Mouse (Mus musculus): ENCODE results near the gene Ddx1. TPM values are rescaled to one million over a fixed set of nuclear protein-coding genes. Genes with fewer than 3 reads are reported as not detected.

Ddx1 gene
- polyA plus RNA-seq, 1 experiment from 2014 or later: 129 TPM

DNA sequence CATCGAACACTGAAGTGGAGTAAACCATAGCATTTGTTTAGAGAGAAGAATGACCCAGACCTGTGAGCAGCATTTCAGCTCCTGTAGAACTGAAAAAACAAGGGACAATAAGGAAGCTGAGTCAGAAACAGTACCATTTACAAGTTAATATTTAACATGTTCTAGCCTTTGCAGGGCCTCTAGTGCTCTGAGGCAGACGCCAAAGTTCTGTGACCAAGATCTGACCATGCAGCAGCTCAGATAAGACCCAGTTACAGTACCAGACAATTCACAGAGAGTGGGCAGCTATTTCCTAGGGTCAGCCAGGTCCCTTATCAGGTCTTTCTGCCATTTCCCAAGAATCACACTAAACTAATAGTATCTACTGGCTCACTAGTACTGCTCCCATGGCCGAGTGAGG, 31.4 kb downstream of the Ddx1 start:
- no peak overlapping the region for H3K9ac ChIP-seq (replicated peaks)
- no peak overlapping the region for H3K27ac ChIP-seq
- no peak overlapping the region for H3K4me3 ChIP-seq (replicated peaks)
- ATAC-seq: no peak
- no peaks in the 10 kb centered on the region for H3K27me3 ChIP-seq
- H3K4me1 ChIP-seq (replicated peaks): peaks cover 5% of the 10 kb centered on the region
- WGBS: 87% methylated on average over 3 of the region's 3 CpGs
- H3K36me3 ChIP-seq: peaks cover 39% of the 10 kb centered on the region
- H3K9me3 ChIP-seq: no peaks in the 10 kb centered on the region
- no peak overlapping the region for H3K4me2 ChIP-seq (replicated peaks)

DNA sequence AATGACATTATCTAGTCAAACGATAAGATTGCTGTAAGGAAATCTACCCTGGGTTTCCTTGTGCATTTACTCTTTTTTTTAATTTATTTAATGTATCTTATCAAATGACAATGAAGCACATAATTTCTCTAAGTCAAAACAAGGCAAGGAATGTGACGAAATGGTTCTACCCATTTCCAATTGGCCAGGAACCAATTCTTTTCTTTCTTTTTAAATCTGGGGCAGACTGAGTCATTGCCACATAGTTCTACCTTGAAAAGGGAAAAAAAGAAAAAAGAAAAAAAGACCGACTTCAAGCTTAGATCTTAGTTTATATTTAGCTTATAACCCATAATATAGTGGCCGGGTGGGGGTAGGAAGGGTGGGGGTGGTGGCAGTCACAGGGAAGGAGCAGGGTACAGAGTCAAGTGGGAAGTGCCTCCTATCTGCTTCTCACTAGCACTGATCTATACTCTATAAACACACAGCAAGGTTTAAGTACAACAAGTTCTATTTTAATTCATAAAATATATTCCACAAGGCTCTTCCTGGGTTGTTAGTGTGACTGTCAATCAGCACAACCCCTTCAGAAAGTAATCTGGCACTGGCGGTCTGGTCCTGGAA, 32.4 kb downstream of the Ddx1 start:
- Histone ChIP-seq H3K36me3 (peaks cover 39% of the 10 kb centered on the region), H3K9me3 (no peaks in the 10 kb centered on the region), H3K4me1 (replicated peaks) (peaks cover 5% of the 10 kb centered on the region), H3K4me2 (replicated peaks) (no peak overlapping the region), H3K9ac (replicated peaks) (no peak overlapping the region), H3K27ac (no peak overlapping the region), H3K27me3 (no peaks in the 10 kb centered on the region), H3K4me3 (replicated peaks) (no peak overlapping the region)
- ATAC-seq: no peak
- 76% methylated on average over 5 of the region's 5 CpGs for WGBS

DNA sequence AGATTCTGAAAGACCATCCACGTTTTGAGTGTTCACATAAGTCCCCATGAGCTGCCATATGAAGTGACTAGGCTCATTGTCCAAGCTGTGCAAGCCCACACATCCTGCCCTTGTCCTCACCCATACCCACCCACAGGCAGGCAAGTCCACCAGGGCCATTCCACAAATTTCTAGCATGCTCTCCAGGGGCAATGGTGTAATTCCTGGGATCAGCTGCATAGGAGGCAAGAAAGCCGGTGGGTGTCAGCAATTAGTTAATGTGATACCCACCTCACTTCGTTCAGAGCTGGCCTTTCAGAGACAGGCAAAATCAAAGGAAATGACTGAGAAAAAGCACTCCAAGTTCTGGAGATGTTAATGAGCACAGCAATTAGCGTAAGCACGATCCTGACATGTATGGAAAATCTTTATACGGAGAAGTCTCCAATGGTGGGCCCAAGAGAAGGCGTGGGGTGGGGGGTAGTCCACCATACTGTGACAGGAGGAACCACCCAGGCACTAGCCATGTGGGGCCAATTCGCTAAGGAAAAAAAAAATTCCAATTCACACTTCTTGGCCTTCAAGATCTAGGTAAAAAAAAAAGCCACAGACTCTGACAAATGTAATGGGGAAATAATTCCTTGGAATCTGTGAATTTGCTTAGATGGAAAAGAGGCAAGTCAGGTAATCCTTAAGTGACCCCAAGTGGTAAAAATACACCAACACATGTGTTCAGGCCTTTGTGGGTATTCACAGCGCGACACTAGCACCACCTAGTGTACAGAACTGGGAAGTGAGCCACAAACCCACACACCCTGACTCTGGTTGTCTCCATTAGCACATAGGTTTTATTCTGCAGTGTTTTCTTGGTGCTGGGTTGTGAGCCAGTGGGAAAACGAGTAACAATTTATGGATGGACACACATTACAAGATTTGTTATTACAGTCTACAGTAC, 34.4 kb downstream of the Ddx1 start:
- WGBS: 34% methylated on average over 11 of the region's 11 CpGs
- no peak overlapping the region for H3K4me2 ChIP-seq (replicated peaks)
- peaks cover 5% of the 10 kb centered on the region for H3K4me1 ChIP-seq (replicated peaks)
- no peak overlapping the region for H3K9ac ChIP-seq (replicated peaks)
- peaks cover 28% of the 10 kb centered on the region for H3K36me3 ChIP-seq
- H3K4me3 ChIP-seq (replicated peaks): no peak overlapping the region
- H3K27ac ChIP-seq: no peak overlapping the region
- peak; percentile 94 for ATAC-seq
- H3K9me3 ChIP-seq: no peaks in the 10 kb centered on the region
- H3K27me3 ChIP-seq: no peaks in the 10 kb centered on the region

DNA sequence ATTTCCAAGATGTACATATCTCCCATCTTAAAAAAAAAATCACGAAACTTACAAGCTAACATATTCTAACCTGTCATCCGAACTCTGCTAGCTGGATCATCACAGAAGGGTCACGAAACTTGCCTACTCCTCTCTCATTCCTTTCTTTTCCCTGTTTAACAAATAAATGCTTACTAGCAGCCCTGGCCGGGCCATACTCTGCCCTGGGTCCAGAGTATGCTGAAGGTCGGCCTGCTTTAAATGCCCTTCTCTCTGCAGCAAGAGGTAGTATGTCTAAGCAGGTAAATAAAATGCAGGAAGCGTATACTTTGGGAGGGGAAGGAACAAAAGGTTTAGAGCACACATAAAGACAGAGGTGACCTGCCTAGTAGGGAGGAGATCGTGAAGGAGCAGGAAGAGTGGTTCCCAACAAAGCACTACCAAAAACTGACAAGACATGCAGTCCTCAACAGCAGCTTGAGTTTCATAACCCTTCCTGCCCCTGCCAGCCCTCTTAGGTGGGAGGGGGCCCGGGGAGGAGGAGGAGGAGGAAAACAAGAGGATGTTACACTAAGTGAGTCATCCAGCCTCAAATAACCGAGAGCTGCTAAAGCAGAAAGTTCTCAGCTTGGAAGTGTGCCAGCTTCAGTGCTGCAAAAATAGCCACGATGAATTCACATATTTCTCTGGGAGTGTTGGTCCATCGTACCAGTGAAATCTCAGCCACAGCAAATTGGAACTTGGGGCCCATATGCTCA, 37.1 kb downstream of the Ddx1 start:
- peaks cover 14% of the 10 kb centered on the region for H3K4me1 ChIP-seq (replicated peaks)
- 76% methylated on average over 11 of the region's 11 CpGs for WGBS
- H3K4me3 ChIP-seq (replicated peaks): no peak overlapping the region
- ATAC-seq: no peak
- no peak overlapping the region for H3K27ac ChIP-seq
- no peaks in the 10 kb centered on the region for H3K9me3 ChIP-seq
- H3K36me3 ChIP-seq: peaks cover under 1% of the 10 kb centered on the region; the same call in 1 of the 2 replicates
- H3K9ac ChIP-seq (replicated peaks): no peak overlapping the region
- H3K27me3 ChIP-seq: peaks cover 8% of the 10 kb centered on the region; the same call in 1 of the 2 replicates
- H3K4me2 ChIP-seq (replicated peaks): no peak overlapping the region

DNA sequence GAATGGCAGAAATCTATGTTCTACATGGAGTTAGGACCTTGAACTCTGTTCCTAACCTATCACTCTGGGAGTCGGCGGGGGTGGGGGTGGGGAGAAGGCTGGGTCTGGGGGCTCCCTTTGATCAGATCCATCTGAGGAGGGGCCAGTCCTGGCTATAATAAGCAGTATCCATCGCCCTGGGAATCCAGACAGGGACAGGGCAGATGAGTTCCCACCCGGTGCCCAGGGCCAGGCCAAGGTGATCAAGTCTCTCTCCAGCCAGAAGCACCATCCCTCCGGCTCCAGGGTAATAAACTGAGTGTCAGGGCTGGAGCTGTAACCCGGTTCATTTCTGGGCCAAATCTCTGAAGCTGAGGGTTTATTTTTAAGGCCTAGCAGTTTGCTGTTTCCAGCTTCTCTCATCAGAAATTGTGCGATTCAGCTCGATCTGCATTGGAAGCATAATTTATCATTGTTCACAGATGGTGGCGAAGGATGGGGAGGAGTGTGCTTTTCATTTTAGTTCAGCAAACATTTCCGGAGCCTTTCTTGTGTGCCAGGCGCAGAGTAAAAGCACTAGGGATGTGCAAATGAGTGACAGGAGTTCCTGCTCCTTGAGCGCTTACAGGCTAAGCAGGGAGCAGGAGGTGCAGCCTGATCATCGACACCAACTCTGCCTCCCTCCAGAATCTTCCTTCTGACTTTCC, 39.2 kb downstream of the Ddx1 start:
- H3K27ac ChIP-seq: no peak overlapping the region
- no peak overlapping the region for H3K4me2 ChIP-seq (replicated peaks)

DNA sequence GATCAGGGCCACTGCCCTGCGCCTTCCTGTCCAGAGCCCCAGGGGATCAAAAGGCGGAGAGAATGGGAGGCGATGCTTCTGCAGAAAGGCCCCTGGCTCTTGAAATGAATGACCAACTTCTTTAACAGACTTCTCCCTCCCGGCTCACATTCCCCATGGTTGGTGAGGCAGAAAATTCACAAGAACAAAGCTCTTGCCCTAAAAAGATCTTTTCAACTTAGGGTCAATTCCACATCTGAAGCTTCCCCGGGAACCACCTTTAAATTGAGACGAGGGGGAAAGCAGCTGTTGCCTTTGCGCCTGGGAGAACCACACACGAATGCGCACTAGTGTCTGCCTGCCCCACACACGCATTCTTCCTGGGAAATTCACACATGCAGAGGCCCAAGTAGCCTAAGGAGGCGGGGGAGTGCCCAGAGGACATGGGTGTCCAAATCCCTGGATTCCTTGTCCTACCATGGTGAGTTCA, 40.0 kb downstream of the Ddx1 start:
- Histone ChIP-seq H3K4me3 (replicated peaks) (no peak overlapping the region), H3K27ac (no peak overlapping the region), H3K36me3 (no peaks in the 10 kb centered on the region), H3K4me2 (replicated peaks) (no peak overlapping the region), H3K9me3 (no peaks in the 10 kb centered on the region), H3K9ac (replicated peaks) (no peak overlapping the region), H3K4me1 (replicated peaks) (peaks cover 9% of the 10 kb centered on the region; the same call in 1 of the 2 replicates), H3K27me3 (peaks cover 8% of the 10 kb centered on the region; the same call in 1 of the 2 replicates)
- ATAC-seq: 0 out of 2 replicates have a peak, but pooled peaks have one; percentile 27
- WGBS: 6% methylated on average over 11 of the region's 11 CpGs

More for the DNA sequence above, 39.2 kb downstream of the Ddx1 start:
- peaks cover 8% of the 10 kb centered on the region; the same call in 1 of the 2 replicates for H3K27me3 ChIP-seq
- no peak overlapping the region for H3K9ac ChIP-seq (replicated peaks)
- H3K4me3 ChIP-seq (replicated peaks): no peak overlapping the region
- 44% methylated on average over 13 of the region's 13 CpGs for WGBS
- H3K36me3 ChIP-seq: no peaks in the 10 kb centered on the region
- no peaks in the 10 kb centered on the region for H3K9me3 ChIP-seq
- ATAC-seq: no peak
- H3K4me1 ChIP-seq (replicated peaks): peaks cover 14% of the 10 kb centered on the region

DNA sequence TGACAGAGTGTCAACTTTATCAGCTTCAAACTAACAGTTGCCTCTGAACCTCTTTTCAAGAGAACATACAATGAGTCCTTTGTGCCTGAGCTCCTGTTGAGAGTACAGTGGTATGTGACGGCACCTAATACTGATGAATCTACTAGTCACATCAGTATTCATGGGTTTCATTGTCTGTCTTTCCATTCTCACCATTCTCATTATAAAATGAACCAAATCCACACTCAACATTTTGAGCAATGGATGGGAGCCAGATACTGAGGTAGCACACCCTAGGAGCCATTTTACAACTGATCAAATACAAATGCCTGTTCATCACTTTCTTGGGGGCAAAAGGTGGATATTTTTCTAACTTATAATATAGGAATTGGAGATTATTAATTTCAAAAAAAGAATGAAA, 40.5 kb downstream of the Ddx1 start:
- H3K27me3 ChIP-seq: peaks cover 8% of the 10 kb centered on the region; the same call in 1 of the 2 replicates
- no peak for ATAC-seq
- H3K4me1 ChIP-seq (replicated peaks): peaks cover 9% of the 10 kb centered on the region; the same call in 1 of the 2 replicates
- H3K36me3 ChIP-seq: no peaks in the 10 kb centered on the region
- no peak overlapping the region for H3K9ac ChIP-seq (replicated peaks)
- no peak overlapping the region for H3K27ac ChIP-seq
- no peak overlapping the region for H3K4me2 ChIP-seq (replicated peaks)
- H3K4me3 ChIP-seq (replicated peaks): no peak overlapping the region
- 18% methylated on average over 1 of the region's 1 CpGs for WGBS
- no peaks in the 10 kb centered on the region for H3K9me3 ChIP-seq

DNA sequence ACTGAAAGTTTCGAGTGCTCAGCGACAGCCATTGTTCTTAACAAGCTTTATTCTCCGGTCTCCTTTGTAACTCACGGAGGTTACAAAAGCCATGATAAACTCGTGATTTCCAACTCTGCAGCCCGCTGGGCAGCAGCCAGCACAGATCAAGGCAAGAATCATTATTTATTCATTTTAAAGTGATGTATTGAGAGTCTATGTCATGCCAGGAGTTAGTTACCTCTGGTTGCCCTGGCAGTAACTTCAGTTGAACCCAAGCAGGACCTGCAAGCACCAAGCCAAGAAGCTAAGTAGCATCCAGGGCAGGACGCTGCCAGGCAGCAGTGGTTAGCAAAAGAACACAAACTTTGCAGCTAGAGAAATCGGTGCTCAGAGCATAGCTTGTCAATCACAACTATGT, 41.9 kb downstream of the Ddx1 start:
- ATAC-seq: no peak
- no peak overlapping the region for H3K27ac ChIP-seq
- H3K36me3 ChIP-seq: no peaks in the 10 kb centered on the region
- peaks cover 9% of the 10 kb centered on the region; the same call in 1 of the 2 replicates for H3K4me1 ChIP-seq (replicated peaks)
- H3K4me2 ChIP-seq (replicated peaks): no peak overlapping the region
- no peak overlapping the region for H3K4me3 ChIP-seq (replicated peaks)
- H3K9me3 ChIP-seq: no peaks in the 10 kb centered on the region
- 17% methylated on average over 8 of the region's 8 CpGs for WGBS
- H3K9ac ChIP-seq (replicated peaks): no peak overlapping the region
- H3K27me3 ChIP-seq: peaks cover 8% of the 10 kb centered on the region; the same call in 1 of the 2 replicates

DNA sequence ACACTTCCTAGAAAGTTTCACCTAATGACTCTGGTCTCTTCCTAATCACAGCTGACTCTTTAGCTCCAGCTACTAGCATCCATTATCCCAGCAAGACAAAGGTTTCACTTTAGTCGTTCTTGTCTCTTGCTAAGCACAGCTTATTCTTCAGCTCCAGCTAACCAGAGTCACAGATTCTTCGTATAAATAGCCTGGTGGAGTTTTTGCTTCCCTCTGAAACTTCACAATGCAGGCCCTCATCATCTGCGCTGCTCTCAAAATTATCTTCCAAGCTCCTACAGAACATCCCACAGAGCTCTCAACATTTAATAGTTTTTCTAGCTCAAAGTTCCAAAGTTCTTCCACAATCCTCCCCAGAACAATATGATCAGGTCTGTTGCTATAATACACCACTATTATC, 43.3 kb downstream of the Ddx1 start:
- 77% methylated on average over 3 of the region's 3 CpGs for WGBS
- H3K4me2 ChIP-seq (replicated peaks): no peak overlapping the region
- no peak for ATAC-seq
- H3K27me3 ChIP-seq: peaks cover 8% of the 10 kb centered on the region; the same call in 1 of the 2 replicates
- no peak overlapping the region for H3K27ac ChIP-seq
- H3K4me3 ChIP-seq (replicated peaks): no peak overlapping the region
- H3K9me3 ChIP-seq: no peaks in the 10 kb centered on the region
- H3K36me3 ChIP-seq: no peaks in the 10 kb centered on the region
- H3K4me1 ChIP-seq (replicated peaks): peaks cover 9% of the 10 kb centered on the region; the same call in 1 of the 2 replicates
- H3K9ac ChIP-seq (replicated peaks): no peak overlapping the region

DNA sequence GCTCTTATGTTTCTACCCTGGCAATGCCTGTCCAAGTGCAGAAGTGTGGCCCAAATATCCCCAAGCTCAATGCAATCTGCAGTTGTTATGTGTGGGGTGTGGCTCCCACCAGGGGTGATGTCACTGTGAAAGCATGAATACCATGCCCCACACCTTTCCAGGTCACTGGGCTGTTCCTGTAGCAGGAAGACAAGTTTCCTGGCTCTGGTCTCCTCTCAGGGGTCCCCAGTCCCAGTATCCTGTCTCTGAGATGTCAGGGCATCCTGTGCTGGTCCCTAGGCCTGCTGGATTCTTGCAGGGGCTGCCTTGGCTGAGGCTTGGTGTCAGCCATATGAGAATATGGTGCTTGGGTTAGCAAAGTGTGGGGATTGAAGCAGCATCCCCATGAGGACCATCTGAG, 46.7 kb downstream of the Ddx1 start:
- Histone ChIP-seq H3K27me3 (no peaks in the 10 kb centered on the region), H3K4me3 (replicated peaks) (no peak overlapping the region), H3K9me3 (no peaks in the 10 kb centered on the region), H3K36me3 (no peaks in the 10 kb centered on the region), H3K9ac (replicated peaks) (no peak overlapping the region), H3K27ac (no peak overlapping the region), H3K4me2 (replicated peaks) (no peak overlapping the region), H3K4me1 (replicated peaks) (no peaks in the 10 kb centered on the region)
- no peak for ATAC-seq

DNA sequence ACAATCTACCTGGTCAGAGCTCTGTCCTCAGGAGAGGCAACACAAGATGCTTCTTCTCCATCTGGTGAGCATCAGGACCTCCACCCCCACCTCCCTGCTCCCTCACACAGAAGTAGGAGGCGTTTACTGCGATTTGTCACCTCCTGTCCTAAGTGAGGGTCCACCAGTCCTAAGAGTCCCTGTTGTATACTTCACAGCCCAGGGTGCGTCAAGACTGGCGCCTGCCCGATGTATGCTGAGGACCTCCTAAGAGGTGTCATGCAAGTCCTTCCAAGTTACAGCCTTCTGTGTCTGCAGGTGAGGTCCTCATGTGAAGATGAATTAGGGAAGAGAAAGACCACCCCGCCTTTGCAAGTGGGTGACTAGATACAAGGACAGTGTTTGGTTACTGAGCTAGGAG, 48.4 kb downstream of the Ddx1 start:
- H3K36me3 ChIP-seq: no peaks in the 10 kb centered on the region
- H3K9ac ChIP-seq (replicated peaks): no peak overlapping the region
- no peak for ATAC-seq
- H3K27me3 ChIP-seq: no peaks in the 10 kb centered on the region
- H3K4me1 ChIP-seq (replicated peaks): no peaks in the 10 kb centered on the region
- H3K9me3 ChIP-seq: no peaks in the 10 kb centered on the region
- H3K27ac ChIP-seq: no peak overlapping the region
- H3K4me3 ChIP-seq (replicated peaks): no peak overlapping the region
- H3K4me2 ChIP-seq (replicated peaks): no peak overlapping the region
- 97% methylated on average over 6 of the region's 6 CpGs for WGBS
